Mouse (Mus musculus) gastrocnemius, postnatal 36 days (tissue): ENCODE measurements around the gene Disp1. TPM values are rescaled to one million over a fixed set of nuclear protein-coding genes. Genes with fewer than 3 reads are reported as not detected.

ENCODE experiments used
- DNase-seq, 2 experiments: peaks; one replicate each; pipeline ENCODE4 v3.0.0; 2022
- intact Hi-C: fragments of 180-260 bp; cut with DNase I; formaldehyde crosslinking; loops from one replicate; pipeline ENCODE4 v1.15.1; 2025
- microRNA-seq, 2 experiments: library from miRNA; unstranded; fragments of <30 nt; microRNA quantifications; one replicate each; pipeline ENCODE4 v1.2.0; 2021
- total RNA-seq, 2 experiments: library from RNA; stranded (reverse); gene quantifications; 2 replicates each; pipeline ENCODE4 v1.2.3; 2021

The Disp1 gene
- total RNA-seq, 2 experiments from 2014 or later = 3.5 to 4.4 TPM

- no peak for DNase-seq
- intact Hi-C loops = no loop called here
Observed at GRCm38 (mm10) chr1:183047913-183048523, 173.3 kb downstream of the Disp1 start.

DNA sequence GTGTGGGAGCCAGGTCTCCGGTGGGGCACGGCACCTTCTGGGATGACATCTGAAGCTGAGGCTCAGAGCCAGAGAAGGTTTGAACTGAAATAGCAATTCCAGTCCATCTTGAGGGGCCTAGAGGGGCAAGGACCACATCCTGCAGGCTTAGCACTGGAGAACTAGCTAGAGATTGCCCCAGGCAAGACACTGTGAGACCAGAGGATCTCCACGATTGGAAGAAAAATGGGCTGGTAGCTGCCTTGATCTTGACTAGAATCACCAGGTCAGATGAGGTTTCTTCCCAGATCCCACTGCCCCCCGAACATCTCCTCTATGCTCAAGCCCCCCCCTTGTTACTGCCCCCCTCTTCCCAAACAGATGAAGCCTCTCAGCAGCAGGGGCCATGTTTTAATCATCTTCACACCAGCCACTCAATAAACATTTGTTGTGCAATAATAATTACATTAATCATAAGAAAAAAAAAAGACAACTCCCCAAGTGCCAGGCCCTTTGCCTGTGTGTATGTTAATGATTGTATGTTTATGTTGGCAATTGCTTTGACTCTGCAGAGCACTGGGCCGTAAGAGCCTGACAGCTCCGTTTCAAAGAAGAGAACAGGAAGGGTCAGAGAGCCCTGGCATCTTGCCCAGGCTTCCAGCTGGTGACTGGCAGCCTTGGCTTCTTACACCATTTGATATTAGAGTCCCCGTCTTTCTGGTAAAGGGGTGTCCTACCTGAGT, 174.0 kb downstream of the Disp1 start:
- no peak for DNase-seq
- intact Hi-C loops = no loop called here

DNA sequence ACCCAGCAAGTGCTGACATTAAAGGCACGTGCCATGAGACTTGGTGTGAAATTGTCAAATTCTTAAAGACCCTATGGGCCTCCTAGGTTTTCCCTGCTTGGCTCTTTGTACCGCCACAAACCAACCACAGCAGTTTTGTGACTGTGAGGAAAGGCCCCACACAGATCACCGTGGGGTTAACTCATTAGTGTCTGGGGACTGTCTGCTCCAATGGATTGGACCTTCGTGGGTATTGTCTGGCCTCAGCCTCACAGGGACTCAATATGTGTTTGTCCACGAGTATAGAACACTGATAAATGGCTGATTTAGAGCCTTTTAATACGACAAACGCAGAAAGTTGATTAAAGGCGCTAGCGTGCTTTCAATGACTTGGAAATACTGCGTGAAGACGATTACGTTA, 175.2 kb downstream of the Disp1 start:
- DNase-seq = no peak
- intact Hi-C loops = no loop called here

DNA sequence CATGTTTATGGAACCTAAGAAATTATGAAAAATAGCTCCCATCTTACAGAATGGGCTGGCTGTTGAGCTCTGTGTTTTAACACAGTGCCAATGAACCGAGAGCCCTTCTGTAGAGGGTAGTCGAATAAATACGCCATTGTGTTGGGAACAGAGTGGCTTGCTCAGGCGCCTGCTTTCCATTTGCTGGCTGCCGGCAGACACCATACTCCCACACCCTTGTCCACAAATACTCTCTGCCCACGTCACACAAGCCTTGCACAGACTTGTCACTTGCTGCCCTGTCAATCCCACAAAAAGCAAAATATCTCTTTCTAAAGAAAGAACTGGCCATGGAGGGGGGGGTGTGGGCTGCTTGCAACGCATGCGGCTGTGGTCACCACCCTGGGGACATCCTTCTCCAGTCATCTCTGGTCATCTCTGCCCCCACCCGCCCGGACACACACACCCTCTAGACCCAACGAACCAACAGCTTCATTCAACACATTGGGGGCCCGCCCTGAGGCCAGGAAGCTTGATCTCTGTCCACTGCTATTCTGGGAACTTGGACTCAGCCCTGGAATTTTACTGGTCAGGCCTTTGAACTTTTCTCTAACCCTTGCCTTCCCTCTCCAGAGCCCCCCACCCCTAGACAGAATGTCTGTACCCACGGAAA, 178.0 kb downstream of the Disp1 start:
- intact Hi-C loops = no loop called here
- no peak for DNase-seq

DNA sequence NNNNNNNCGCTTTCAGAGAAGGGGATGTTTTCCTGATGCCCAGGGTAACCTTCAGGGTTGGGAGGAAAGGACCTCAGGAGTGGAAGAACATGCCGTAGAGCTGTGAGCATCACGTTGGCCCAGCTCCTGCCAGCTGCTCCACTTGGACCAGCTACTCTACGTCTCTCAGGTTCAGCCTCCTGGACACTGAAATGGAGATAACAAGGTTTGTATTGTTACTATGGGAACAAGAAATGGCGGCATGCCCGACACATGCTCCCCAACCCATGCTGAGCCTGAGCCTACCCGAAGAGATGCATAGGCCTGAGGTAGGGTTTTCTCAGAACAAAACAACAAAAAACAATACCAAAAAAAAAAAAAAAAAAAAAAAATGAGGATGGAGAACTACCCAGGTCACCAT, 179.6 kb downstream of the Disp1 start:
- DNase-seq = no peak
- intact Hi-C loops = no loop called here

DNA sequence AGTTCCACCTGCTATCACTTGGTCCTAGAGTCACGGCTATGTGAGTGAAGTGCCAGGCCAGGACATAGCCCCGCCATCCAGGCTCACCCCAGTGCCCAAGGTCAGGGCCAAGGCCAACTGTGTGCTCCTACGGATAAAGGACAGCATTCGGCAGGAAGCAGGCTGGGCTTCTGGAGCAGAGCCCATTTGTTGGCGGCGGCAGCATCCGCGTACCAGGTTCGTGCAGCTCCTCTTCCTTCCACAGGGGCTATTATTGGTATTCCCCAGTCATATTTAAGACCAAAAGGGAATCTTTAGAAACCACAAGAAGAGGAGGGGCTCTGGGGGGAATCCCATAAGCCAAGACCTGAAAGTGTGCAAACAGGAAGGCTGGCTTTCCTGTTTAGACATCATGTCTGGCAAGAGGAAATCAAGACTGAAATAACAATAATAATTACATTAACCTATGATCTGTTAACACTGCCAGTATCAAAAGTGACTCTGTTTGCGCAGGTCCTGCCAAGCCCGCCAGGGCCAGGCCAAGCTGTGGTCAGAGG, 180.4 kb downstream of the Disp1 start:
- intact Hi-C loops = no loop called here
- DNase-seq = no peak

- no peak for DNase-seq
- intact Hi-C loops = no loop called here
Observed at GRCm38 (mm10) chr1:183039881-183040708, 181.2 kb downstream of the Disp1 start.

GRCm38 (mm10) chr1:183039404-183039803, 181.9 kb downstream of the Disp1 start:
- intact Hi-C loops = no loop called here
- DNase-seq = no peak

Small RNA genes lying within 50 kb of the gene (microRNA-seq; reads per million reads assigned to microRNA genes)
- 0 reads per million in 2 experiments for gene Gm24975

Other genes with a start within 250 kb of the Disp1 start
- gene Aida, start 75.1 kb upstream of the Disp1 start, total RNA-seq = 10 to 100 TPM; 18.5 to 19.4 TPM
- gene Brox, start 75.7 kb upstream of the Disp1 start, total RNA-seq = 10 to 100 TPM; 16.7 to 19.2 TPM
- 100 to 1,000 TPM; 151 to 180 TPM for gene Mia3, start 148.0 kb upstream of the Disp1 start, total RNA-seq
- 1 to 10 TPM; 3.7 to 4.8 TPM for gene Taf1a, start 167.5 kb upstream of the Disp1 start, total RNA-seq
- not detected for gene Hhipl2, start 196.7 kb upstream of the Disp1 start, total RNA-seq